Mouse (Mus musculus): ENCODE measurements at regions not wholly inside any gene's neighbourhood (a gene's known extent, or its start where the extent isn't known, plus 50 kb on each side); places are given as distances from the start of the nearest gene placed in this dataset.

GRCm38 (mm10) chr5:117011128-117011527, 104.8 kb downstream of the Suds3 start:
- TF ChIP-seq CTCF (IDR thresholded peaks at IDR 0.05; ENCODE audit: borderline replicate concordance, control insufficient read depth, extremely low read depth, insufficient read depth, low read length, poor library complexity) (no peak), POLR2A (IDR thresholded peaks at IDR 0.05; ENCODE audit: control insufficient read depth, extremely low read depth, insufficient read depth, low read length, poor library complexity) (no peak)

Measured in thymus, adult 2 months (tissue).